Mouse (Mus musculus) layer of hippocampus, adult 8-10 months (tissue): ENCODE measurements around the gene Mrpl16. TPM values are rescaled to one million over a fixed set of nuclear protein-coding genes. Genes with fewer than 3 reads are reported as not detected.

ENCODE experiments used
- total RNA-seq, 4 experiments: library from RNA; stranded (reverse); gene quantifications; 2 replicates each; pipeline ENCODE4 v1.2.4; 2022

The Mrpl16 gene
- total RNA-seq, 4 experiments from 2014 or later: 34.2 to 38.5 (median 36.3) TPM

Other genes starting within 250 kb of the Mrpl16 start
- not detected for gene Ms4a4d, start 233.6 kb upstream of the Mrpl16 start, total RNA-seq
- gene Ms4a6d, start 165.5 kb upstream of the Mrpl16 start, total RNA-seq: 1 to 10 TPM; 1.7 to 4.7 (median 2.7) TPM
- not detected for gene Ms4a2, start 146.7 kb upstream of the Mrpl16 start, total RNA-seq
- gene Ms4a3, start 129.5 kb upstream of the Mrpl16 start, total RNA-seq: under 1 TPM in 1 of 4 experiments, not detected in 3; 0.40 TPM
- gene Oosp2, start 109.8 kb upstream of the Mrpl16 start, total RNA-seq: not detected
- not detected for gene Oosp1, start 79.2 kb upstream of the Mrpl16 start, total RNA-seq
- gene Oosp3, start 73.3 kb upstream of the Mrpl16 start, total RNA-seq: not detected
- gene Gif, start 22.8 kb upstream of the Mrpl16 start, total RNA-seq: not detected
- gene Stx3, start 49.0 kb downstream of the Mrpl16 start, total RNA-seq: 10 to 100 TPM; 29.3 to 38.0 (median 34.6) TPM
- gene Olfr1417, start 68.8 kb downstream of the Mrpl16 start, total RNA-seq: not detected
- gene Olfr1418, start 90.7 kb downstream of the Mrpl16 start, total RNA-seq: not detected
- gene Olfr1419, start 104.7 kb downstream of the Mrpl16 start, total RNA-seq: not detected
- gene Olfr1420, start 116.2 kb downstream of the Mrpl16 start, total RNA-seq: not detected
- gene Patl1, start 142.0 kb downstream of the Mrpl16 start, total RNA-seq: 10 to 100 TPM; 21.5 to 22.9 (median 22.3) TPM
- 10 to 100 TPM; 49.6 to 55.3 (median 53.3) TPM for gene Osbp, start 195.6 kb downstream of the Mrpl16 start, total RNA-seq